Mouse (Mus musculus): ENCODE results near the gene Arhgap18. TPM values are rescaled to one million over a fixed set of nuclear protein-coding genes. Genes with fewer than 3 reads are reported as not detected.
"Not testable (repeated sequence)": the region's sequence is repeated elsewhere in the genome, so short reads cannot be mapped to it uniquely, and the experiment has no call there.

Arhgap18 gene
- polyA plus RNA-seq, 1 experiment from 2014 or later = 25.7 TPM

- TF ChIP-seq CTCF (IDR thresholded peaks at IDR 0.05) = no peak
- POLR2A ChIA-PET = no interaction called here
- no peak for ATAC-seq
- DNase-seq (ENCODE audit: low read depth, low spot score) = no peak
- CTCF ChIA-PET = interaction anchor here (1.1 to 1.8 kb wide), 6 partner anchors 18 to 92 kb away, joined by 3 to 7 read pairs (median 4); no protein-coding TSS in a partner anchor
- H3K27me3 ChIP-seq = no peaks in the 10 kb centered on the region
- in situ Hi-C loops (cut with MboI; ENCODE audit: low pct_unique_long_range_greater_than_20kb) = loop anchor here (5.0 to 25.0 kb wide), 2 partner anchors 72 to 742 kb away; no protein-coding TSS in a partner anchor
Measured at GRCm38 (mm10) chr10:26920383-26920979, 167.3 kb downstream of the Arhgap18 start.

DNA sequence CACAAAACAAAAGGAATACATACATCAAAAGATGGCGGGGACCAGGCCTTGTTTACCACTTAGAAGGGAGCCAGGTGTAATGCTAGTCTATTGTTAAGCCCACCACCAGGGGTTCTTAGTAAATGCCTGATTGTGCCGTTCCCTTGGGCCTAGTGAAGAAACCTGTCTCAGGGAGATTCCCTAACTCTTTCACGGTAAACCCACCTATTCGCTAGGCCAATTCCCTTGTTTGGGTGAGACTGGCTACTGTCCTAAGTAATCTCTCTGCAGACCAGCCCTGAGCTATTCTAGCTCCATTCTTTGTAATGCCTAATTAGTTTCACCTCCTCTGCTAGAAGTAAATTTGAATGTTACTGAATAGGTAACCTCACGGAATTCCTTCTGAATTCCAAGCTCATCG is 182.8 kb downstream of the Arhgap18 start:
- in situ Hi-C loops (cut with MboI; ENCODE audit: low pct_unique_long_range_greater_than_20kb) = not testable (repeated sequence)

DNA sequence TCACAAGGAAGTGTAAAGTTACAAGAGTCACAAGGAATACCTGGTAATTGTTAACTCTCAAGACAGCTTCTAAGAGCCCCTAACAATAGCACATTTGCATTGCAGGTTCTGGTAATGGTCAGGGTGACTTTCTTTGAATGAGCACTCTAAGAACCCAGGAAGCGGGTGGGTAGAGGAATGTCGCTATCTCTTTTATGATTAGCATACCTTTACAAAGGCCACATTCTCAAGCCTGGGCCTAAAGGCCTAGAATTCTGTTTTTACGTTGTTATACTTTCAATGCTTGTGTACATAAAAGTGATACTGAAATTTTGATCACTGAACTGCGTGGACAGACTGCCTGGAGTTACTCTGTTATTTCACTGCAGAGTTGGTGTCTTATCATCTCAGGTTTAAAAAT is 185.2 kb downstream of the Arhgap18 start:
- H3K27me3 ChIP-seq; in situ Hi-C loops (cut with MboI; ENCODE audit: low pct_unique_long_range_greater_than_20kb); CTCF ChIA-PET; DNase-seq (ENCODE audit: low read depth, low spot score); ATAC-seq; POLR2A ChIA-PET: not testable (repeated sequence)

More for the DNA sequence above, 182.8 kb downstream of the Arhgap18 start:
- DNase-seq (ENCODE audit: low read depth, low spot score); ATAC-seq; H3K27me3 ChIP-seq; CTCF ChIA-PET; POLR2A ChIA-PET: not testable (repeated sequence)

DNA sequence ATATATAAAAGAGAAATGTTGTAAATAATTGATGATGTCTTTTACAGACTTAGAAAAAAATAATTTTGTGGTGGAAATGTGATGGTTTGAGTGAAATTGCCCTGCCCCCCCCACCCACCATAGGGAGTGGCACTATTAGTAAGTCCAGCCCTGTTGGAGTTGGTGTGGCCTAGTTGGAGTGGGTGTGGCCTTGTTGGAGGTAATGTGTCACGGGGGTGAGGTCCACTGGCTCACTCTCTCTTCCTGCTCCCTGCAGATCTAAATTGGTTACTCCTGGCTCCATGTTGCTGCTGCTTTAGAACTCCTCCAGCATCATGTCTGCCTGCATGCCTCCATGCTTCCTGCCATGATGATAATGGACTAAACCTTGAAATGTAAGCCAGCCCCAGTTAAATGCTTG is 186.3 kb downstream of the Arhgap18 start:
- in situ Hi-C loops (cut with MboI; ENCODE audit: low pct_unique_long_range_greater_than_20kb) = no loop called here
- TF ChIP-seq CTCF (IDR thresholded peaks at IDR 0.05) = no peak
- no peaks in the 10 kb centered on the region for H3K27me3 ChIP-seq
- ChIA-PET CTCF (no interaction called here), POLR2A (no interaction called here)
- no peak for ATAC-seq
- no peak for DNase-seq (ENCODE audit: low read depth, low spot score)

GRCm38 (mm10) chr10:26948331-26948730 is 195.1 kb downstream of the Arhgap18 start:
- CTCF ChIA-PET = no interaction called here
- POLR2A ChIA-PET = no interaction called here

DNA sequence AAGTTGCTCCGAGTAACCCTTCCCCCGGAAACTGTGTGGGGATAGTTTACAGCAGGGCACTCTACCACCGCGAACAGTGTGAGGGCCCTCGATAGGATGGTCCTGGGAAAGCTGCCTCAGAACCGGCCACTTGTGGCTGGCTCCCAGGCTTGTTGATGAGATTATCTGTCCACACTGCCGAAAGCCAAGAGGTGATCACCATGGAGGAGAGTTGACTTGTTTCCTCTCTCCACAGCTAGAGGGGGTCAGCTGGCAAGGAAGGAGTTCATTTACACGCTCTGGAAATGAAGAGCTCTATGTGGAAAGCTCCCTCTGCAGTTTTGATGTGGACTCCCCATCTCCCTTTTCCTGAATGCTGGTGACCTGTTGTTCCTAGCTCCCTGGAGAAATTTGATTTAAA is 196.4 kb downstream of the Arhgap18 start:
- no peak for DNase-seq (ENCODE audit: low read depth, low spot score)
- TF ChIP-seq CTCF (IDR thresholded peaks at IDR 0.05) = peak; percentile 6
- ATAC-seq = no peak
- in situ Hi-C loops (cut with MboI; ENCODE audit: low pct_unique_long_range_greater_than_20kb) = no loop called here
- POLR2A ChIA-PET = no interaction called here
- no peaks in the 10 kb centered on the region for H3K27me3 ChIP-seq
- CTCF ChIA-PET = no interaction called here

More at GRCm38 (mm10) chr10:26948331-26948730, 195.1 kb downstream of the Arhgap18 start:
- ATAC-seq = no peak
- H3K27me3 ChIP-seq = no peaks in the 10 kb centered on the region
- no peak for TF ChIP-seq CTCF (IDR thresholded peaks at IDR 0.05)
- DNase-seq (ENCODE audit: low read depth, low spot score) = no peak
- in situ Hi-C loops (cut with MboI; ENCODE audit: low pct_unique_long_range_greater_than_20kb) = no loop called here

- ATAC-seq (no peak), DNase-seq (ENCODE audit: low read depth, low spot score) (no peak)
- H3K27me3 ChIP-seq = no peaks in the 10 kb centered on the region
- in situ Hi-C loops (cut with MboI; ENCODE audit: low pct_unique_long_range_greater_than_20kb) = no loop called here
- no peak for TF ChIP-seq CTCF (IDR thresholded peaks at IDR 0.05)
- CTCF ChIA-PET = no interaction called here
- POLR2A ChIA-PET = no interaction called here
Measured at GRCm38 (mm10) chr10:26950448-26950847, 197.2 kb downstream of the Arhgap18 start.

DNA sequence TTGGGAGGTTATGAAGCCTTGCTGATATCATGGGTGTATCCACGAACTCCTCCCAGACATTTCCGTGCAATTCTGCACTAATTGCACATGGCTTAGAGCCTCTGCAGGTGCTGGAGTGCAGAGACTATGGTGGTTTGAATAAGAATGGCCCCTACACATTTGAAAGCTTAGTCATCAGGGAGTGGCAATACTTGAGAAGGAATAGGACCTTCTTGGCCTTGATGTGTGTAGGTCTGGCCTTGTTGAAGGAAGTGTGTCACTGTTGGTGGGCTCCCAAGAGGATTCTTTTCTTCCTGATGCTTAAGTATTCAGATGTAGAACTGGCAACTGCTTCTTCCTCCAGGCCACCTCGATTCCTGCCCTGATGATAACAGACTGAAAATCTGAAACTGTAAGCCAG is 205.3 kb downstream of the Arhgap18 start:
- ChIA-PET CTCF (no interaction called here), POLR2A (no interaction called here)
- in situ Hi-C loops (cut with MboI; ENCODE audit: low pct_unique_long_range_greater_than_20kb) = no loop called here
- H3K27me3 ChIP-seq = no peaks in the 10 kb centered on the region
- TF ChIP-seq CTCF (IDR thresholded peaks at IDR 0.05) = no peak
- ATAC-seq = no peak
- DNase-seq (ENCODE audit: low read depth, low spot score) = no peak
